Mouse (Mus musculus) CD4-positive naive resting alpha-beta T cell, adult 76 days (primary cell): Measurements from ENCODE around the gene Sh3gl2. TPM values are rescaled to one million over a fixed set of nuclear protein-coding genes. Genes with fewer than 3 reads are reported as not detected.

Experiments used
- total RNA-seq: library from RNA; stranded (reverse); gene quantifications from one replicate; pipeline ENCODE4 v1.2.4, GENCODE M21; 2023

The Sh3gl2 gene
- not detected for total RNA-seq

GRCm38 (mm10) chr4:85205071-85205635, at the start of gene Sh3gl2:
Gene Sh3gl2 (plus strand): TSS chr4:85205126.

GRCm38 (mm10) chr4:85513792-85514191, 308.9 kb downstream of the Sh3gl2 start, which contains the start of gene Adamtsl1:
Gene Adamtsl1 (plus strand): TSS chr4:85514172.

